Mouse (Mus musculus) ES-E14 (cell line): Measurements from ENCODE around the gene Gpc6. TPM values are rescaled to one million over a fixed set of nuclear protein-coding genes. Genes with fewer than 3 reads are reported as not detected.

Experiments used
- DNase-seq: peaks from one replicate; pipeline ENCODE4 v3.0.0-alpha.2; 2013; ENCODE audit warnings: low read depth, low spot score
- H3K27ac ChIP-seq: 2 replicates; pipeline ENCODE4 v1.5.1; 2012; ENCODE audit warnings: low read depth, mild to moderate bottlenecking, low read length, moderate library complexity, mixed read lengths; ENCODE audit not compliant: poor library complexity, insufficient read depth, severe bottlenecking
- H3K36me3 ChIP-seq: 2 replicates; pipeline ENCODE4 v1.6.1; 2012; ENCODE audit warnings: mild to moderate bottlenecking, low read length, moderate library complexity, mixed read lengths; ENCODE audit not compliant: control insufficient read depth, poor library complexity, insufficient read depth, severe bottlenecking
- H3K4me1 ChIP-seq, 2 experiments: fragments of 150-350 bp in 1 of 2; sonication (generic) in 1 of 2; 2 replicates each; pipeline ENCODE4 v1.6.1; 2012; ENCODE audit warnings: low read length in 2 of 2, mild to moderate bottlenecking in 1 of 2, mixed read lengths in 1 of 2; ENCODE audit not compliant: control insufficient read depth in 2 of 2, insufficient read depth in 2 of 2, poor library complexity in 1 of 2
- H3K4me3 ChIP-seq, 2 experiments: fragments of 150-350 bp in 1 of 2; sonication (generic) in 1 of 2; 2 replicates each; pipeline ENCODE4 v1.5.1; 2012; ENCODE audit warnings: low read length in 2 of 2, low read depth in 1 of 2, mild to moderate bottlenecking in 1 of 2, mixed read lengths in 1 of 2; ENCODE audit not compliant: insufficient read depth in 1 of 2, poor library complexity in 1 of 2, severe bottlenecking in 1 of 2
- H3K9ac ChIP-seq: 2 replicates; pipeline ENCODE4 v1.6.1; 2012; ENCODE audit warnings: low read depth, mild to moderate bottlenecking, low read length, mixed read lengths; ENCODE audit not compliant: poor library complexity, insufficient read depth, severe bottlenecking
- H3K9me3 ChIP-seq: fragments of 150-350 bp; sonication (generic); 2 replicates; pipeline ENCODE4 v1.6.1; 2012; ENCODE audit warnings: low read depth, mild to moderate bottlenecking, low read length; ENCODE audit not compliant: control insufficient read depth, insufficient read depth
- CHD2 ChIP-seq: IDR thresholded peaks from 2 replicates; pipeline ENCODE4 v1.6.1; 2014; ENCODE audit warnings: mild to moderate bottlenecking, low read depth, low read length, inconsistent platforms
- HCFC1 ChIP-seq: IDR thresholded peaks from 2 replicates; pipeline ENCODE4 v1.6.1; 2012; ENCODE audit warnings: low read length, inconsistent platforms, borderline replicate concordance; ENCODE audit not compliant: insufficient read depth
- MAFK ChIP-seq: IDR thresholded peaks from 2 replicates; pipeline ENCODE4 v1.6.1; 2014; ENCODE audit warnings: mild to moderate bottlenecking, low read depth, low read length, inconsistent platforms; ENCODE audit not compliant: insufficient read depth
- ZC3H11A ChIP-seq: IDR thresholded peaks from 2 replicates; pipeline ENCODE4 v1.6.1; 2012; ENCODE audit warnings: low read depth, mild to moderate bottlenecking, inconsistent platforms, low read length, borderline replicate concordance
- ZNF384 ChIP-seq: IDR thresholded peaks from 2 replicates; pipeline ENCODE4 v1.6.1; 2012; ENCODE audit warnings: low read depth, low read length, inconsistent platforms
- in situ Hi-C, 2 experiments: fragments of 600-800 bp; cut with MboI; formaldehyde crosslinking; loops; one replicate each; pipeline ENCODE4 v1.15.1; 2025; ENCODE audit warnings: low sequenced_read_pairs in 2 of 2, inconsistent platforms in 1 of 2; ENCODE audit not compliant: unreplicated experiment in 2 of 2
- total RNA-seq: library from RNA; depleted of rRNA; stranded (reverse); fragments of 300-350 nt; gene quantifications from 2 replicates; pipeline ENCODE4 v1.2.3, GENCODE M21; 2012

Gpc6 gene
- total RNA-seq, 1 experiment, result 3.2 TPM

- no peak for TF ChIP-seq ZC3H11A
- H3K9me3 ChIP-seq, result no peaks in the 10 kb centered on the region
- H3K4me3 ChIP-seq, result no peak overlapping the region
- no peak for DNase-seq
- no peak overlapping the region for H3K9ac ChIP-seq
- H3K4me1 ChIP-seq, result peaks cover 2 to 6% of the 10 kb centered on the region in 2 experiments; a peak in 3 of 4 replicates
- no peak overlapping the region for H3K27ac ChIP-seq
- in situ Hi-C loops, result no loop called here
- H3K36me3 ChIP-seq, result no peaks in the 10 kb centered on the region
These were observed 929.4 kb downstream of the Gpc6 start for GRCm38 (mm10) chr14:117854498-117854897.

- no peaks in the 10 kb centered on the region for H3K9me3 ChIP-seq
- TF ChIP-seq MAFK, result no peak
- no peak for TF ChIP-seq CHD2
- TF ChIP-seq ZC3H11A, result no peak
- no peak for TF ChIP-seq HCFC1
- no peak for TF ChIP-seq ZNF384
- DNase-seq, result no peak
- no peak overlapping the region for H3K4me3 ChIP-seq
- in situ Hi-C loops, result no loop called here
- H3K27ac ChIP-seq, result no peak overlapping the region
- H3K36me3 ChIP-seq, result no peaks in the 10 kb centered on the region
- H3K4me1 ChIP-seq, result no peaks in the 10 kb centered on the region
- no peak overlapping the region for H3K9ac ChIP-seq
These were observed 946.2 kb downstream of the Gpc6 start for GRCm38 (mm10) chr14:117871268-117871667.

GRCm38 (mm10) chr14:117879313-117879712 is 954.2 kb downstream of the Gpc6 start:
- no peaks in the 10 kb centered on the region for H3K4me1 ChIP-seq
- TF ChIP-seq MAFK, result no peak
- TF ChIP-seq CHD2, result no peak
- TF ChIP-seq HCFC1, result no peak
- TF ChIP-seq ZNF384, result no peak
- TF ChIP-seq ZC3H11A, result no peak
- in situ Hi-C loops, result no loop called here
- H3K4me3 ChIP-seq, result no peak overlapping the region
- H3K9ac ChIP-seq, result no peak overlapping the region
- no peak for DNase-seq
- H3K36me3 ChIP-seq, result no peaks in the 10 kb centered on the region
- H3K27ac ChIP-seq, result no peak overlapping the region
- no peaks in the 10 kb centered on the region for H3K9me3 ChIP-seq

- Histone ChIP-seq H3K27ac (no peak overlapping the region), H3K9ac (no peak overlapping the region), H3K4me1 (no peaks in the 10 kb centered on the region), H3K4me3 (no peak overlapping the region), H3K36me3 (no peaks in the 10 kb centered on the region), H3K9me3 (no peaks in the 10 kb centered on the region)
- in situ Hi-C loops, result no loop called here
- no peak for TF ChIP-seq ZC3H11A
- TF ChIP-seq ZNF384, result no peak
- no peak for TF ChIP-seq CHD2
- TF ChIP-seq MAFK, result no peak
- TF ChIP-seq HCFC1, result no peak
- DNase-seq, result no peak
These were observed 956.0 kb downstream of the Gpc6 start for GRCm38 (mm10) chr14:117881112-117881511.

GRCm38 (mm10) chr14:117882222-117882621 is 957.1 kb downstream of the Gpc6 start:
- Histone ChIP-seq H3K9me3 (no peaks in the 10 kb centered on the region), H3K36me3 (no peaks in the 10 kb centered on the region), H3K4me3 (no peak overlapping the region), H3K9ac (no peak overlapping the region), H3K4me1 (no peaks in the 10 kb centered on the region), H3K27ac (no peak overlapping the region)
- in situ Hi-C loops, result no loop called here
- no peak for TF ChIP-seq HCFC1
- TF ChIP-seq ZC3H11A, result peak; percentile 78
- DNase-seq, result peak; percentile 44
